Mouse (Mus musculus): ENCODE measurements around the gene Usp34. TPM values are rescaled to one million over a fixed set of nuclear protein-coding genes. Genes with fewer than 3 reads are reported as not detected.

The Usp34 gene
- polyA plus RNA-seq, 2 experiments: 36.7 to 42.9 TPM

- Histone ChIP-seq H3K27me3 (ENCODE audit: control insufficient read depth, insufficient read depth, low read length) (no peaks in the 10 kb centered on the region), H3K27ac (replicated peaks; ENCODE audit: low read depth, low read length) (no peak overlapping the region), H3K9ac (ENCODE audit: low read depth, low read length, severe bottlenecking) (no peak overlapping the region), H3K36me3 (ENCODE audit: control insufficient read depth, insufficient read depth, low read length) (peaks cover 93% of the 10 kb centered on the region), H3K4me2 (replicated peaks; ENCODE audit: low read depth, low read length, severe bottlenecking) (no peak overlapping the region), H3K9me3 (ENCODE audit: control insufficient read depth, low read length) (no peaks in the 10 kb centered on the region), H3K4me1 (ENCODE audit: control insufficient read depth, insufficient read depth, low read length) (no peaks in the 10 kb centered on the region), H3K4me3 (replicated peaks; ENCODE audit: low read length) (no peak overlapping the region)
- no peak for ATAC-seq (ENCODE audit: low FRiP score, low read depth)
- DNase-seq (ENCODE audit: low spot score): no peak
- 91% methylated on average over 1 of the region's 1 CpGs for WGBS
- no peak for TF ChIP-seq POLR2A (IDR thresholded peaks at IDR 0.05; ENCODE audit: borderline replicate concordance, extremely low read depth, insufficient read depth, insufficient read length)
Measured at GRCm38 (mm10) chr11:23489955-23490354, 183.3 kb downstream of the Usp34 start.

DNA sequence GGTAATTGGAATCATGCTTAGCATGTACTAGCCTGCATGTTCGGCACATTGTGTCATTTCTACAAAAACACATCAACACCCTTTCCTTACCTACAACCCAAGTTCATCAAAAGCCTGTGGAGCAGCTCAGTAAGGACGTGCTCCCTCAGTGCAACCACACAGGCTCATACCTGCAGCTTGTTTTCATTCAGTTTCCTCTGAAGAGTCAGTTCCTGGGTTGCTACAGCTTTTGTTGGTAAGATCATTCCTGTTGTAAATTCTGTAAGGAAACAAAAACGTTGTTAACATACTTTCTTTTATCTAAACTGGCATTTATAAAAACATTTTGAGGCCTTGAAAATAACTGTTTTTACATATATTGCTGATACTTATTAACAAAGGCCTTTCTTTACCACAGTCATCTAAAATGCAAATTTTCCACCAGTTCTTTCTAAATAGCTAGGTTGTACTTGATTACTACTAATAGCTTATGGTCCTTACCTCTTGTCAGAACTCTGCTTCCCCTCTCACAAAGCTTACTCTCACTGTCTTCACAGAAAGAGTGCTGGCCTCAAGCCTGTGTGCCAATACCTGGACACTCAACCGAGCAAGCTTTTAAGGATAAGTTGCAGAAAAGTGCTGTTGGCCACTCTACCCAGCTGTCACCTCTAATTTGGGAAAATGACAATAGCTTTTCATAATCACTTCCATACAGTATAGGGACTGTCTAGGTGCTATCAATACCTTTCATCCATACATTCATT is 185.5 kb downstream of the Usp34 start:
- no peak overlapping the region for H3K4me3 ChIP-seq (replicated peaks; ENCODE audit: low read length)
- TF ChIP-seq POLR2A (IDR thresholded peaks at IDR 0.05; ENCODE audit: borderline replicate concordance, extremely low read depth, insufficient read depth, insufficient read length): no peak
- H3K27me3 ChIP-seq (ENCODE audit: control insufficient read depth, insufficient read depth, low read length): no peaks in the 10 kb centered on the region
- H3K4me2 ChIP-seq (replicated peaks; ENCODE audit: low read depth, low read length, severe bottlenecking): no peak overlapping the region
- H3K27ac ChIP-seq (replicated peaks; ENCODE audit: low read depth, low read length): no peak overlapping the region
- ATAC-seq (ENCODE audit: low FRiP score, low read depth) (no peak), DNase-seq (ENCODE audit: low spot score) (no peak)
- 83% methylated on average over 4 of the region's 4 CpGs for WGBS
- peaks cover 82% of the 10 kb centered on the region for H3K36me3 ChIP-seq (ENCODE audit: control insufficient read depth, insufficient read depth, low read length)
- H3K9me3 ChIP-seq (ENCODE audit: control insufficient read depth, low read length): no peaks in the 10 kb centered on the region
- peaks cover 9% of the 10 kb centered on the region for H3K4me1 ChIP-seq (ENCODE audit: control insufficient read depth, insufficient read depth, low read length)
- no peak overlapping the region for H3K9ac ChIP-seq (ENCODE audit: low read depth, low read length, severe bottlenecking)

DNA sequence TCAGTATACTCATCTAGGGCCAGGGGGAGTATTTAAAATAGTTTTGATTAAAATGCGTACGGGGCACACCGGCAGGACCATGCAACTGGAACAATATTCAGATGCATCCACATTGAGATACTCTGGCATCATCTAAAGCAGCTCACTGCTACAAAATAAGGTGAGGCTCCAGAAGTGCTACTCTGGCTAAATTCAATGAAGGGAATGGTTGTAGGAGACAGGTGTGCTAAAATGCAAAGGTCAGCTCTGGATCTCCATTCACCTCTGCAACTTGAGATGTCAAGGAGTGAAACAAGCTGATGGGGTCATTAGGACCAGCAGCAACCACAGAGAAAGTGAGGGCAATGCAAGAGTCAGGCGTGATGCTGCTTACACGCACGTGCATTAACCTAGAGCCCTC is 188.5 kb downstream of the Usp34 start:
- no peak for ATAC-seq (ENCODE audit: low FRiP score, low read depth)
- H3K9ac ChIP-seq (ENCODE audit: low read depth, low read length, severe bottlenecking): no peak overlapping the region
- DNase-seq (ENCODE audit: low spot score): no peak
- H3K27me3 ChIP-seq (ENCODE audit: control insufficient read depth, insufficient read depth, low read length): no peaks in the 10 kb centered on the region
- H3K4me1 ChIP-seq (ENCODE audit: control insufficient read depth, insufficient read depth, low read length): peaks cover 9% of the 10 kb centered on the region
- TF ChIP-seq POLR2A (IDR thresholded peaks at IDR 0.05; ENCODE audit: borderline replicate concordance, extremely low read depth, insufficient read depth, insufficient read length): no peak
- H3K4me3 ChIP-seq (replicated peaks; ENCODE audit: low read length): no peak overlapping the region
- no peaks in the 10 kb centered on the region for H3K9me3 ChIP-seq (ENCODE audit: control insufficient read depth, low read length)
- H3K36me3 ChIP-seq (ENCODE audit: control insufficient read depth, insufficient read depth, low read length): peaks cover 52% of the 10 kb centered on the region
- H3K4me2 ChIP-seq (replicated peaks; ENCODE audit: low read depth, low read length, severe bottlenecking): no peak overlapping the region
- WGBS: 80% methylated on average over 6 of the region's 6 CpGs
- no peak overlapping the region for H3K27ac ChIP-seq (replicated peaks; ENCODE audit: low read depth, low read length)

GRCm38 (mm10) chr11:23496661-23497060 is 190.0 kb downstream of the Usp34 start:
- peaks cover 38% of the 10 kb centered on the region for H3K36me3 ChIP-seq (ENCODE audit: control insufficient read depth, insufficient read depth, low read length)
- H3K27me3 ChIP-seq (ENCODE audit: control insufficient read depth, insufficient read depth, low read length): no peaks in the 10 kb centered on the region
- peak overlapping the region; percentile 87 for H3K4me3 ChIP-seq (replicated peaks; ENCODE audit: low read length)
- H3K27ac ChIP-seq (replicated peaks; ENCODE audit: low read depth, low read length): no peak overlapping the region
- peak overlapping the region; percentile 95 for H3K9ac ChIP-seq (ENCODE audit: low read depth, low read length, severe bottlenecking)
- H3K9me3 ChIP-seq (ENCODE audit: control insufficient read depth, low read length): no peaks in the 10 kb centered on the region
- no peak for ATAC-seq (ENCODE audit: low FRiP score, low read depth)
- DNase-seq (ENCODE audit: low spot score): no peak
- TF ChIP-seq POLR2A (IDR thresholded peaks at IDR 0.05; ENCODE audit: borderline replicate concordance, extremely low read depth, insufficient read depth, insufficient read length): no peak
- peak overlapping the region; percentile 82 for H3K4me2 ChIP-seq (replicated peaks; ENCODE audit: low read depth, low read length, severe bottlenecking)
- 49% methylated on average over 6 of the region's 6 CpGs for WGBS
- peaks cover 9% of the 10 kb centered on the region for H3K4me1 ChIP-seq (ENCODE audit: control insufficient read depth, insufficient read depth, low read length)

- TF ChIP-seq POLR2A (IDR thresholded peaks at IDR 0.05; ENCODE audit: borderline replicate concordance, extremely low read depth, insufficient read depth, insufficient read length): 0 out of 2 replicates have a peak, but pooled peaks have one; percentile 36
- H3K36me3 ChIP-seq (ENCODE audit: control insufficient read depth, insufficient read depth, low read length): peaks cover 32% of the 10 kb centered on the region
- H3K4me1 ChIP-seq (ENCODE audit: control insufficient read depth, insufficient read depth, low read length): peaks cover 9% of the 10 kb centered on the region
- peak overlapping the region; percentile 82 for H3K4me2 ChIP-seq (replicated peaks; ENCODE audit: low read depth, low read length, severe bottlenecking)
- DNase-seq (ENCODE audit: low spot score) (peak; percentile 72), ATAC-seq (ENCODE audit: low FRiP score, low read depth) (peak; percentile 79)
- peak overlapping the region; percentile 95 for H3K27ac ChIP-seq (replicated peaks; ENCODE audit: low read depth, low read length)
- H3K27me3 ChIP-seq (ENCODE audit: control insufficient read depth, insufficient read depth, low read length): no peaks in the 10 kb centered on the region
- 0% methylated on average over 22 of the region's 22 CpGs for WGBS
- H3K9ac ChIP-seq (ENCODE audit: low read depth, low read length, severe bottlenecking): peak overlapping the region; percentile 95
- H3K9me3 ChIP-seq (ENCODE audit: control insufficient read depth, low read length): no peaks in the 10 kb centered on the region
- H3K4me3 ChIP-seq (replicated peaks; ENCODE audit: low read length): peak overlapping the region; percentile 87
Measured at GRCm38 (mm10) chr11:23497335-23497717, 190.6 kb downstream of the Usp34 start.
